Comparison of ENCODE assay signal across 9 mouse cellular contexts in the genomic region with DNA sequence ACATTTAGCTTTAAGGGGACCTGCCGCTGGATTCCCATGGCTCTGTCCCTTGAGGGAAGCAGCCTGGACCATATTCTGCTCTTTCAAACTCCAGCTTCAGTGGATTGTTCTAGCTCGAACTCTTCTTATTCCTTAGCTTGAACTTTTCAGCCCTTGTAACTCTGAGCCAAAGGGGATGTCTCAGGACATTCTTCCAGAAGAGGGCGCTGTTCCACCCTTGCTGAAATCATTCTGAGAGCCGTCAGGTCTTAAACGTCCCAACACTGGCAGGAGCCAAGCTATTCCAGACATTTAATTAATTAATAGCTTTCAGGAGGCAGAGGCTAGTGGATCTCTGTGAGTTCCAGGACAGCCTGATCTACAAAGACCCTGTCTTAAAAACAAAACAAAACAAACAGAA. TPM values are rescaled to one million over a fixed set of nuclear protein-coding genes. Genes with fewer than 3 reads are reported as not detected.
DNase-seq lines count a peak whose midpoint lies in the region; ATAC-seq and TF ChIP-seq lines count a peak whose summit lies in the region.
"Had no signal": no experiment of that assay in that cellular context is flagged by ENCODE, and none has a peak within 500 bp of the region (broad histone marks: within the 10 kb centered on the region; RNA-seq: fewer than 3 reads in every experiment).

No protein-coding gene starts in this region.

- WGBS in kidney, embryonic 16.5 days: 27% methylated on average over 5 of the region's 5 CpGs
- WGBS in liver, embryonic 12.5 days (ENCODE audit: insufficient replicate concordance): 14% methylated on average over 5 of the region's 5 CpGs
- 38% methylated on average over 5 of the region's 5 CpGs for WGBS in forebrain, embryonic 12.5 days

- H3K36me3 ChIP-seq in kidney, embryonic 16.5 days (ENCODE audit: insufficient read depth, low read length): no peaks in the 10 kb centered on the region
- no peaks in the 10 kb centered on the region for H3K36me3 ChIP-seq in CH12.LX (replicated peaks in 1 of 2; ENCODE audit: control insufficient read depth in 1 of 2, insufficient read depth in 1 of 2, low read length in 1 of 2)
- H3K36me3 ChIP-seq in liver, embryonic 12.5 days: no peaks in the 10 kb centered on the region
- H3K36me3 ChIP-seq in forebrain, embryonic 12.5 days (replicated peaks): no peaks in the 10 kb centered on the region
- H3K36me3 ChIP-seq: embryonic facial prominence, embryonic 12.5 days had no signal

- H3K4me3 ChIP-seq in kidney, embryonic 16.5 days (ENCODE audit: low read length): no peak overlapping the region
- H3K4me3 ChIP-seq in CH12.LX (replicated peaks in 1 of 3; ENCODE audit: low read depth in 2 of 3, low read length in 2 of 3, poor library complexity in 1 of 3): peak overlapping the region; percentile 26 to 53 (median 43)
- H3K4me3 ChIP-seq in liver, embryonic 12.5 days: no peak overlapping the region
- no peak overlapping the region for H3K4me3 ChIP-seq in forebrain, embryonic 12.5 days (replicated peaks)

- dilution Hi-C loops in CH12.LX (cut with MboI; ENCODE audit: extremely low pct_ligation_motif_present, extremely low pct_unique_long_range_greater_than_20kb, low sequenced_read_pairs): no loop called here

- in situ Hi-C loops in CH12.LX (cut with MboI; ENCODE audit: low pct_ligation_motif_present, low pct_unique_long_range_greater_than_20kb, low sequenced_read_pairs): no loop called here

- no peaks in the 10 kb centered on the region for H3K27me3 ChIP-seq in kidney, embryonic 16.5 days (ENCODE audit: insufficient read depth, low read length)
- no peaks in the 10 kb centered on the region for H3K27me3 ChIP-seq in CH12.LX (replicated peaks)
- H3K27me3 ChIP-seq in liver, embryonic 12.5 days (replicated peaks): no peaks in the 10 kb centered on the region
- H3K27me3 ChIP-seq in forebrain, embryonic 12.5 days: no peaks in the 10 kb centered on the region
- H3K27me3 ChIP-seq: embryonic facial prominence, embryonic 12.5 days had no signal

- peak; percentile 76 for TF ChIP-seq RAD21 in CH12.LX (IDR thresholded peaks at IDR 0.05; ENCODE audit: low read depth, low read length)

- peak; percentile 84 to 89 for TF ChIP-seq CTCF in CH12.LX (conservative IDR thresholded peaks at IDR 0.05 in 1 of 2, IDR thresholded peaks at IDR 0.05 in 1 of 2; ENCODE audit: low read depth in 2 of 2, low read length in 2 of 2)

- no peak overlapping the region for H3K9ac ChIP-seq in kidney, embryonic 16.5 days (replicated peaks; ENCODE audit: low read length)
- H3K9ac ChIP-seq in CH12.LX (ENCODE audit: insufficient read depth, low read depth): peak overlapping the region; percentile 70; the same call in 1 of the 2 replicates
- no peak overlapping the region for H3K9ac ChIP-seq in liver, embryonic 12.5 days
- no peak overlapping the region for H3K9ac ChIP-seq in forebrain, embryonic 12.5 days
- H3K9ac ChIP-seq: embryonic facial prominence, embryonic 12.5 days had no signal

- no peaks in the 10 kb centered on the region for H3K9me3 ChIP-seq in kidney, embryonic 16.5 days (ENCODE audit: low read length)
- no peaks in the 10 kb centered on the region for H3K9me3 ChIP-seq in CH12.LX (replicated peaks; ENCODE audit: low read length)
- no peaks in the 10 kb centered on the region for H3K9me3 ChIP-seq in liver, embryonic 12.5 days (replicated peaks)
- no peaks in the 10 kb centered on the region for H3K9me3 ChIP-seq in forebrain, embryonic 12.5 days
- H3K9me3 ChIP-seq: embryonic facial prominence, embryonic 12.5 days had no signal

- DNase-seq in kidney, adult 18-20 months: peak; percentile 51
- DNase-seq in CH12.LX (ENCODE audit: extremely low read depth): peak; percentile 88
- DNase-seq in adrenal gland, postnatal 36 days: peak; percentile 53 to 70
- peak; percentile 67 for DNase-seq in heart, adult 8-10 months (ENCODE audit: low spot score)
- DNase-seq in spleen, postnatal 10 days (ENCODE audit: low spot score in 2 of 2): peak; percentile 26 to 75

- H3K79me2 ChIP-seq in CH12.LX (replicated peaks; ENCODE audit: control insufficient read depth, extremely low read depth, insufficient read depth, poor library complexity, severe bottlenecking): no peaks in the 10 kb centered on the region

- no peak for TF ChIP-seq POLR2A in CH12.LX (IDR thresholded peaks at IDR 0.05; ENCODE audit: low read depth, low read length)

- H3K4me1 ChIP-seq in kidney, embryonic 16.5 days (ENCODE audit: insufficient read depth, low read length): peaks cover 4% of the 10 kb centered on the region; the same call in 1 of the 2 replicates
- H3K4me1 ChIP-seq in CH12.LX (ENCODE audit: control insufficient read depth in 1 of 2, insufficient read depth in 2 of 2): peaks cover 0 to 5% of the 10 kb centered on the region in 2 experiments; a peak in 2 of 4 replicates
- H3K4me1 ChIP-seq in liver, embryonic 12.5 days: peaks cover 12% of the 10 kb centered on the region; the same call in 1 of the 2 replicates
- 0 out of 2 replicates have a peak, but pooled peaks cover 5% of the 10 kb centered on the region for H3K4me1 ChIP-seq in forebrain, embryonic 12.5 days
- H3K4me1 ChIP-seq: embryonic facial prominence, embryonic 12.5 days had no signal

- no peak overlapping the region for H3K27ac ChIP-seq in kidney, embryonic 16.5 days (ENCODE audit: low read length)
- peak overlapping the region; percentile 46; the same call in 1 of the 2 replicates for H3K27ac ChIP-seq in CH12.LX (ENCODE audit: insufficient read depth, low read depth)
- H3K27ac ChIP-seq in liver, embryonic 12.5 days: no peak overlapping the region
- no peak overlapping the region for H3K27ac ChIP-seq in forebrain, embryonic 12.5 days
- H3K27ac ChIP-seq: embryonic facial prominence, embryonic 12.5 days had no signal

- TF ChIP-seq EP300 in CH12.LX (IDR thresholded peaks at IDR 0.05; ENCODE audit: low read length): no peak

- no peak overlapping the region for H3K4me2 ChIP-seq in kidney, embryonic 16.5 days (replicated peaks; ENCODE audit: low read depth, low read length)
- peak overlapping the region; percentile 53 for H3K4me2 ChIP-seq in CH12.LX (ENCODE audit: insufficient read depth, low read depth, poor library complexity, severe bottlenecking)
- H3K4me2 ChIP-seq in liver, embryonic 12.5 days: 0 out of 2 replicates have a peak overlapping the region, but pooled peaks have one; percentile 40
- H3K4me2 ChIP-seq in forebrain, embryonic 12.5 days: no peak overlapping the region

- no peak for ATAC-seq in kidney, embryonic 16.5 days (ENCODE audit: low FRiP score, low TSS enrichment)
- no peak for ATAC-seq in liver, embryonic 12.5 days
- ATAC-seq in forebrain, embryonic 12.5 days (ENCODE audit: low FRiP score): no peak

TF ChIP-seq in CH12.LX, 34 proteins besides CTCF, POLR2A, EP300 and RAD21:
- no peak for TF ChIP-seq MAFK (IDR thresholded peaks at IDR 0.05; ENCODE audit: insufficient replicate concordance, low read length)
- 0 out of 2 replicates have a peak, but pooled peaks have one; percentile 18 for TF ChIP-seq NELFE (IDR thresholded peaks at IDR 0.05; ENCODE audit: low read depth, low read length)
- peak; percentile 48 for TF ChIP-seq ZC3H11A (IDR thresholded peaks at IDR 0.05; ENCODE audit: low read depth, low read length)
- peak; percentile 85 for TF ChIP-seq SMC3 (IDR thresholded peaks at IDR 0.05; ENCODE audit: low read depth, low read length)
- 0 out of 2 replicates have a peak, but pooled peaks have one; percentile 18 for TF ChIP-seq MYC (IDR thresholded peaks at IDR 0.05; ENCODE audit: low read depth, low read length)

RNA-seq across cellular contexts. Expression of gene Snx10, which starts 13.6 kb away (rescaled TPM):
- polyA plus RNA-seq in kidney, embryonic 16.5 days (2015; fragmentation: Nextera tagmentation; extraction: Ambion mirVana): 16.1 and 16.7 TPM in 2 replicates
- total RNA-seq in CH12.LX (2012; rRNA removed): 25.1 and 27.6 TPM in 2 replicates
- 84.7 and 92.0 TPM in 2 replicates for total RNA-seq in CH12.LX (2014; rRNA removed)
- polyA plus RNA-seq in CH12.LX (2012; ENCODE audit: insufficient read length, low read depth): 46.2 and 54.9 TPM in 2 replicates
- 10 to 100 TPM; 33.4 to 36.4 TPM for total RNA-seq in adrenal gland, postnatal 36 days (2021)
- 10 to 100 TPM; 11.5 to 17.2 (median 14.1) TPM for total RNA-seq in heart, adult 8-10 months (2022)
- polyA plus RNA-seq in liver, embryonic 12.5 days (2016; fragmentation: Nextera tagmentation; extraction: Ambion mirVana): 5.2 and 5.4 TPM in 2 replicates
- polyA plus RNA-seq in forebrain, embryonic 12.5 days (2016; fragmentation: Nextera tagmentation; extraction: Ambion mirVana): 39.8 and 40.2 TPM in 2 replicates

RNA-seq across cellular contexts. Expression of gene Cbx3, which starts 39.9 kb away (rescaled TPM):
- polyA plus RNA-seq in kidney, embryonic 16.5 days (2015; fragmentation: Nextera tagmentation; extraction: Ambion mirVana): 421 and 427 TPM in 2 replicates
- 145 and 199 TPM in 2 replicates for total RNA-seq in CH12.LX (2012; rRNA removed)
- total RNA-seq in CH12.LX (2014; rRNA removed): 300 and 350 TPM in 2 replicates
- polyA plus RNA-seq in CH12.LX (2012; ENCODE audit: insufficient read length, low read depth): 197 and 258 TPM in 2 replicates
- total RNA-seq in adrenal gland, postnatal 36 days (2021): 100 to 1,000 TPM in 1 of 2 experiments, 10 to 100 TPM in 1; 88.4 to 111 TPM
- 10 to 100 TPM; 54.1 to 62.0 (median 59.1) TPM for total RNA-seq in heart, adult 8-10 months (2022)
- polyA plus RNA-seq in liver, embryonic 12.5 days (2016; fragmentation: Nextera tagmentation; extraction: Ambion mirVana): 307 and 311 TPM in 2 replicates
- 719 and 759 TPM in 2 replicates for polyA plus RNA-seq in forebrain, embryonic 12.5 days (2016; fragmentation: Nextera tagmentation; extraction: Ambion mirVana)

RNA-seq across cellular contexts. Expression of gene Hnrnpa2b1, which starts 40.4 kb away (rescaled TPM):
- 1,832 and 2,078 TPM in 2 replicates for polyA plus RNA-seq in kidney, embryonic 16.5 days (2015; fragmentation: Nextera tagmentation; extraction: Ambion mirVana)
- total RNA-seq in CH12.LX (2012; rRNA removed): 500 and 668 TPM in 2 replicates
- 710 and 855 TPM in 2 replicates for total RNA-seq in CH12.LX (2014; rRNA removed)
- 1,854 and 1,994 TPM in 2 replicates for polyA plus RNA-seq in CH12.LX (2012; ENCODE audit: insufficient read length, low read depth)
- 100 to 1,000 TPM; 593 to 702 TPM for total RNA-seq in adrenal gland, postnatal 36 days (2021)
- total RNA-seq in heart, adult 8-10 months (2022): 100 to 1,000 TPM; 367 to 444 (median 409) TPM
- 1,236 and 1,328 TPM in 2 replicates for polyA plus RNA-seq in liver, embryonic 12.5 days (2016; fragmentation: Nextera tagmentation; extraction: Ambion mirVana)
- 2,862 and 3,130 TPM in 2 replicates for polyA plus RNA-seq in forebrain, embryonic 12.5 days (2016; fragmentation: Nextera tagmentation; extraction: Ambion mirVana)

Comparison
In these comparisons a context has a peak if more than half of its experiments do, and no peak if none do; other contexts are left out.
1. H3K4me2 ChIP-seq: peak in CH12.LX (single experiment) and liver, embryonic 12.5 days (single experiment); none in kidney, embryonic 16.5 days (single experiment) and forebrain, embryonic 12.5 days (single experiment).
2. H3K4me3 ChIP-seq: peak in CH12.LX (3 of 3); none in kidney, embryonic 16.5 days (single experiment), liver, embryonic 12.5 days (single experiment) and forebrain, embryonic 12.5 days (single experiment).
3. Peak in every context shown above with its lines, with median percentiles within 50 percentile points of each other: DNase-seq.